Mouse (Mus musculus) liver, embryonic 15.5 days (tissue): Measurements from ENCODE around the gene Clic1. TPM values are rescaled to one million over a fixed set of nuclear protein-coding genes. Genes with fewer than 3 reads are reported as not detected.
"Not testable (repeated sequence)": the region's sequence is repeated elsewhere in the genome, so short reads cannot be mapped to it uniquely, and the experiment has no call there.

Experiments used
- ATAC-seq: fragments of 200-750 bp; cut with Nextera tagmentation; 2 replicates; pipeline ENCODE4 v1.8.0; 2017; ENCODE audit warnings: moderate number of reproducible peaks, mild to moderate bottlenecking, moderate library complexity; ENCODE audit not compliant: insufficient read depth
- H3K27ac ChIP-seq: fragments of 300-500 bp; sonication (generic); replicated peaks from 2 replicates; pipeline ENCODE4 v1.5.1; 2015; ENCODE audit warnings: mild to moderate bottlenecking, inconsistent platforms
- H3K27me3 ChIP-seq: fragments of 300-500 bp; sonication (generic); 2 replicates; pipeline ENCODE4 v1.6.1; 2015; ENCODE audit warnings: mild to moderate bottlenecking, inconsistent platforms
- H3K36me3 ChIP-seq: fragments of 300-500 bp; sonication (generic); replicated peaks from 2 replicates; pipeline ENCODE4 v1.6.1; 2015; ENCODE audit warnings: moderate library complexity, mild to moderate bottlenecking, inconsistent platforms
- H3K4me1 ChIP-seq: fragments of 300-500 bp; sonication (generic); replicated peaks from 2 replicates; pipeline ENCODE4 v1.6.1; 2015; ENCODE audit warnings: inconsistent platforms
- H3K4me2 ChIP-seq: fragments of 300-500 bp; sonication (generic); 2 replicates; pipeline ENCODE4 v1.6.1; 2015; ENCODE audit warnings: moderate library complexity, mild to moderate bottlenecking, inconsistent platforms
- H3K4me3 ChIP-seq: fragments of 300-500 bp; sonication (generic); replicated peaks from 2 replicates; pipeline ENCODE4 v1.5.1; 2015; ENCODE audit warnings: mild to moderate bottlenecking, inconsistent platforms
- H3K9ac ChIP-seq: fragments of 300-500 bp; sonication (generic); 2 replicates; pipeline ENCODE4 v1.6.1; 2015; ENCODE audit warnings: moderate library complexity, mild to moderate bottlenecking, inconsistent platforms
- H3K9me3 ChIP-seq: fragments of 300-500 bp; sonication (generic); replicated peaks from 2 replicates; pipeline ENCODE4 v1.6.1; 2016; ENCODE audit warnings: inconsistent platforms
- WGBS: fragments of 180-500 bp; shearing (Covaris S2); methylation state at CpG from one replicate; pipeline ENCODE4 v1.1.7; 2015; ENCODE audit warnings: mixed read lengths; ENCODE audit not compliant: insufficient replicate concordance; 5-methylcytosine and 5-hydroxymethylcytosine counted together
- polyA plus RNA-seq: library from polyadenylated mRNA; unstranded; fragments of >200 nt; fragmentation: Nextera tagmentation; extraction: Ambion mirVana; gene quantifications from 2 replicates; pipeline ENCODE4 v1.2.1, GENCODE M21; 2015

The Clic1 gene
- 120 and 122 TPM in 2 replicates for polyA plus RNA-seq

DNA sequence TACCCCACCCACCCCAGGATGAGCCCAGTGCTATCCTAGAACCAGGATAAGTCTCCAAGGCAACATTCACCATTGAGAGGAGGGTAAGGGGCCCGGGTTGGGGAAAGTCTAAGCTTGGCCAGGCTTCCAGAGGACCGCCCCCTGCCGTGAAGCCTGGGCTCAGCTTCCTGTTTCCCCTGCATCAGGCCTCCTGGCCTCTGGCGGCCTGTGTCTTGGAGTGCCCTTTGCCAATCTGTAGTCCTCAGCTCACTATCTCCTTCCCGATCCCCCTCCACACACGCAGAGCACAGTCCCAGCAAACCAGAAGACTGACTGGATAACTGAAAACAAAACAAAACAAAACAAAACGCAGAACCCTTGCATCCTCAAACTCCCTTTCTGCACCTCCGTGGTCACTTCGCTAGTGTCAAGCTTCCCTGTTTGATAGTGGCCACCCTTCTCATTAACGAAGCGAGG lies at the start of gene Clic1:
Gene Clic1 (plus strand): TSS at position 406 of the 456 bp plus-strand sequence.
- no peaks in the 10 kb centered on the region for H3K27me3 ChIP-seq
- peak within 1 kb of the TSS; percentile 98 for H3K4me2 ChIP-seq
- peak within 1 kb of the TSS; percentile 72 for H3K4me3 ChIP-seq
- 1% methylated on average over 11 of the region's 11 CpGs for WGBS
- H3K27ac ChIP-seq = peak within 1 kb of the TSS; percentile 91
- peak within 1 kb of the TSS; percentile 87 for H3K9ac ChIP-seq
- peaks cover 27% of the 10 kb centered on the region for H3K36me3 ChIP-seq
- peaks cover 86% of the 10 kb centered on the region for H3K4me1 ChIP-seq
- ATAC-seq = no peak
- no peaks in the 10 kb centered on the region for H3K9me3 ChIP-seq

DNA sequence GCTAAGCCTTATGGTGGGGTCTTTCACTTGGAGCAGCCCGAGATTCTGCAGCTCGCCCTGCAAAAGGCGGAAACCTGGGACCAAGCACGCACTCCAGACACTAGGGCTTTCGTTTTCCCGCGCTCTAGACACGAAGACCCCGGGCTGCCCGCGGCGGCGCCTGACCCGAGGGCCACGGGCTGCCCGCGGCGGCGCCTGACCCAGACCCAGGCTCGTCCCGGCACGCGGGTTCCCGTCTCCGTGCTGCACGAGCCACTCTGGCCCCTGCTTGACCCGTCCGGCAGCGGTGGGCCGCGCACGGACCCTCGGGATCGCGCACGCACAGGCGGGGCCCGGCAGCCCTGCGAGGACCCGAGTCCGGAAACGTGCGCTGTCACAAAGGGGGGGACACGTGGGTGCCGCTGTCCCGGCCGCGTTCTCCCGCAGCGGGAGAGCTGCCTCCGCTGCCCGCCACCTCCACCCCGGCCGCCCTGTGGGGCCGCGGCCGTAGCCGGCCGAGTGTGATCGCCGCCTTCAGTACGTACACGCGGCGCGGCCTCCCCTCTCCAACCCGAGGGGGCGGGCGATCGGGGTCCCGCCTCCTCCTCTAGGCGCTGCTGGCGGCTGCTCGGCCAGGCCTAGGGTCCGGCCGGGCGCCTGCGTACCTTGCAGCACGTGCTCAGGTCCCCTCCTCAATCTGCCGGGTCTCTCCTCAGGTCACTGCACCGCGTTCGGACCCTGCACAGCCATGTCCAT lies 48.9 kb upstream of the Clic1 start, which contains the start of gene Vars:
Gene Vars (plus strand): TSS at position 271 of the 735 bp plus-strand sequence.
- peak; percentile 85 for ATAC-seq
- peaks cover 51% of the 10 kb centered on the region for H3K36me3 ChIP-seq
- under 1% methylated on average over 81 of the region's 83 CpGs for WGBS

DNA sequence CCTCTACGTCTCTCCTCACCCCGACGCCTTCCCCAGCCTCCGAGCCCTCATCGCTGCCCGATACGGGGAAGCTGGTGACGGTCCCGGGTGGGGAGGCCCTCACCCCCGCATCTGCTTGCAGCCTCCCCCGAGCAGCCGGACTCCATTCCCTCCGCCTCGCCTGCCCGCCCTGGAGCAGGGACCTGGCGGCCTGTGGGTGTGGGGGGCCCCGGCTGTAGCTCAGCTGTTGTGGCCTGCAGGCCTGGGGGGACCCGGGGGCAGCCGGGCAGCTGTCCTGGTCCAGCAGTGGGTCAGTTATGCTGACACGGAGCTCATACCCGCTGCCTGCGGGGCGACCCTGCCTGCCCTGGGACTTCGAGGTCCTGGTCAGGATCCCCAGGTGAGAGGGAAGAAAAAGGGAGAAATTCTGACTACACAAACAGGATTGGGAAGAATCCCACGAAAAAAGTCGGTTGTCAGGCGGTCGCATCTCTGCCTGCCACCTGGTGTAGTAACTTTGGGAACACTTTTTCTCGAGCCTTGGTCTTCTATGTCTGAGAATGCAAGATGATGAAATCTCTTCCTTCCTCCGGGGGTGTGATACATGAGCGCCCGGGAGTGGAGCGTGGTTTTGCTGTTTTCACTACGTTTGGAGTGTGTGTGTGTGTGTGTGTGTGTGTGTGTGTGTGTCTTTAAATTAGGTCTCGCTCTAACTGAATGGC lies 48.2 kb upstream of the Clic1 start:
- no peaks in the 10 kb centered on the region for H3K27me3 ChIP-seq
- WGBS = under 1% methylated on average over 35 of the region's 35 CpGs
- peak; percentile 7 for ATAC-seq

More for the DNA sequence above, 48.9 kb upstream of the Clic1 start, which contains the start of gene Vars:
- Histone ChIP-seq H3K27ac (peak within 1 kb of the TSS; percentile 97), H3K9me3 (no peaks in the 10 kb centered on the region), H3K27me3 (no peaks in the 10 kb centered on the region), H3K4me1 (peaks cover 76% of the 10 kb centered on the region), H3K9ac (peak within 1 kb of the TSS; percentile 94), H3K4me3 (peak within 1 kb of the TSS; percentile 77), H3K4me2 (peak within 1 kb of the TSS; percentile 95)

DNA sequence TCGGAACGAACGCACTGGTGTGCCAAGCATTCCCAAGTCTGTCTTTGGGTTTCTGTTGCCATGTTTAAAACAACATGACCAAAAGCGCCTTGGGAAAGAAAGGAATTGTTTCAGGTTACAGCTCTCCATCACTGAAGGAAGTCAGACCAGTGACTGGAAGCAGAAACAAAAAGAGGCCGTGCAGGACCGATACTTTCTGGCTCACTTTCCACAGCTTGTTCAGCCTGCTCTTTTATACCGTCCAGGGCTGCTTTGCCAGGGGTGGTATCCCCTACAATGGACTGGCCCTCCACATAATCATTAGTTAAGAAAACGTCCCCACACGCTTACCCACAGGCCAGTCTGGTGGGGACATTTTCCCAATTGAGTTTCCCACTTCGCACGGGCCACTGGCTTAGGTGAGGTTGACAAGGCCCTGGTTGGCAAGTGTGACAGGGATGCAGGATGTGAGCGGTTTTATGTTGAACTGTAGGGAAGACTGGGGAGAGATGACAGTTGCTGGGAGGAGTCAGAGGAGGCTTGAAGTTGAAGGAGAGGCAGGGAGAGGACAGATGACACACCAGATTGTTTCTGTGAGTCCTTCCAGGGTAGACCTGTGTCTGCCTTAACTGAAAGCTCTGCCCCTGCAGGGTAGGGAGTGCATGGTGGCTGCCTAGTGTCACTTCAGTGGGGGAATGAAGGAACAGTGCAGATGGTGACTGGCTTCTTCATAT lies 47.5 kb upstream of the Clic1 start:
- Histone ChIP-seq H3K36me3 (peaks cover 53% of the 10 kb centered on the region), H3K9me3 (no peaks in the 10 kb centered on the region), H3K4me1 (peaks cover 63% of the 10 kb centered on the region), H3K9ac (peak overlapping the region; percentile 94), H3K27ac (peak overlapping the region; percentile 97), H3K27me3 (no peaks in the 10 kb centered on the region), H3K4me3 (peak overlapping the region; percentile 77), H3K4me2 (peak overlapping the region; percentile 95)
- ATAC-seq = peak; percentile 6; the same call in 1 of the 2 replicates
- 4% methylated on average over 12 of the region's 12 CpGs for WGBS

More for the DNA sequence above, 48.2 kb upstream of the Clic1 start:
- Histone ChIP-seq H3K4me3 (peak overlapping the region; percentile 77), H3K4me1 (peaks cover 70% of the 10 kb centered on the region), H3K9me3 (no peaks in the 10 kb centered on the region), H3K36me3 (peaks cover 53% of the 10 kb centered on the region), H3K27ac (peak overlapping the region; percentile 97), H3K9ac (peak overlapping the region; percentile 94), H3K4me2 (peak overlapping the region; percentile 95)

DNA sequence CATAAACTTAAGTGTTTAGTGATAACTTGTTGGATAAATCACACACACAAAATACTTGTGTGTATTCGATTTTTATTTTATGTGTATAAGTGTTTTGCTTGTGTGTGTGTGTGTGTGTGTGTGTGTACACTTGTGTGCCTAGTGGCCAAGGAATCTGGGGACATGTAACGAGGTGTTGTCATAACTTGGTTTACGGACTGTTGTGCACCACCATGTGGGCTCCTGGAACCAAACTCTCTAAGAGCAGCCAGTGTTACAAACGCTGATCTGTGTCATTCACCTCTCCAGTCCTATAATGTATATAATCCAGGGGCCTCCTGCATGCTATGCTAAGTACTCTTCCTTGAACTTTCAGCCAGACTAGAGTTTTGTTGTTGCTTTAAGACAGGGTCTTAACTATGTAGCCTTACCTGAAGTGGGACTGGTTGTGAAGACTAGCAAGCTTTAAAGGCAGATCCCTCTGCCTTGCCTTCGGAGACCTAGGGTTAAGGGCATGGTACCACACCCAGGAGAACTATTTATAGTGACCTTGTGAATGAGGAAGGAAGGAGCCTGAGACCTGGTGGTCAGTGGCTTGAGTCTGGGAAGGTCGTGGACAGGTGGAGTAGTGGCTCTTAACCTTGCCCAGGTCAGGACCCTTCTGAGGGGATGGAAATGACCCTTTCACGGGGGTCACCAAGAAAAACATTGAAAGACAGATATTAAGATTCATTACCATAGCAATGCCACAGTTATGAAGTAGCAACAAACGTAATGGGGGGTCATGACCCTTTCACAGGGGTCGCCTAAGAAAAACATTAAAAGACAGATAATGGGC lies 46.5 kb upstream of the Clic1 start:
- Histone ChIP-seq H3K9me3 (no peaks in the 10 kb centered on the region), H3K27ac (peak overlapping the region; percentile 97), H3K27me3 (no peaks in the 10 kb centered on the region), H3K4me2 (peak overlapping the region; percentile 95), H3K36me3 (peaks cover 53% of the 10 kb centered on the region), H3K4me1 (peaks cover 54% of the 10 kb centered on the region), H3K4me3 (peak overlapping the region; percentile 77), H3K9ac (peak overlapping the region; percentile 94)
- WGBS = 33% methylated on average over 9 of the region's 9 CpGs
- ATAC-seq = no peak

DNA sequence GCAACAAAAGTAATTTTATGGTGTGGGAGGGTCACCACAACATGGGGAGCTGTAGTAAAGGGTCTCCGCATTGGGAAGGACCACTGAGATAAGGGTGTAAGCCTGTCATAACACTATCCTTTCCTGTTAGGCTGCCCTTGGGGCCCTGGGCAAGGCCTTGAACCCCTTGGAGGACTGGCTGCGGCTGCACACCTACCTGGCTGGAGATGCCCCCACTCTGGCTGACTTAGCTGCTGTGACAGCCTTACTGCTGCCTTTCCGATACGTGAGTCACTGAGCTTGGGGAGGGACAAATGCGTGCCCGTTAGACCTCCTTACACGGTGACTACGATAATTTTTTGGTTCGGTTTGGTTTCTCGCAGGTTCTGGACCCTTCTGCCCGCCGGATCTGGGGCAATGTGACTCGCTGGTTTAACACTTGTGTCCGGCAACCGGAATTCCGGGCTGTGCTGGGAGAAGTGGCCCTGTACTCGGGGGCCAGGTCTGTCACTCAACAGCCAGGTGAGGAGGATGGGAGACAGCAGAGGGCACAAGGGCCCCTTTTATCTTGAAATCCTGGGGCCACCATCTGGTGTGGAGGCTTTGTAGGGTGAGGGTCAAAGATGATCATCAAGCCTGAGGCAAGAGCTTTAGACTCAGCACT lies 45.6 kb upstream of the Clic1 start:
- Histone ChIP-seq H3K27me3 (no peaks in the 10 kb centered on the region), H3K27ac (no peak overlapping the region), H3K4me1 (peaks cover 44% of the 10 kb centered on the region), H3K9me3 (no peaks in the 10 kb centered on the region), H3K4me3 (no peak overlapping the region), H3K36me3 (peaks cover 53% of the 10 kb centered on the region), H3K9ac (no peak overlapping the region; the same call in 1 of the 2 replicates), H3K4me2 (peak overlapping the region; percentile 95)
- no peak for ATAC-seq
- WGBS = 88% methylated on average over 17 of the region's 17 CpGs

DNA sequence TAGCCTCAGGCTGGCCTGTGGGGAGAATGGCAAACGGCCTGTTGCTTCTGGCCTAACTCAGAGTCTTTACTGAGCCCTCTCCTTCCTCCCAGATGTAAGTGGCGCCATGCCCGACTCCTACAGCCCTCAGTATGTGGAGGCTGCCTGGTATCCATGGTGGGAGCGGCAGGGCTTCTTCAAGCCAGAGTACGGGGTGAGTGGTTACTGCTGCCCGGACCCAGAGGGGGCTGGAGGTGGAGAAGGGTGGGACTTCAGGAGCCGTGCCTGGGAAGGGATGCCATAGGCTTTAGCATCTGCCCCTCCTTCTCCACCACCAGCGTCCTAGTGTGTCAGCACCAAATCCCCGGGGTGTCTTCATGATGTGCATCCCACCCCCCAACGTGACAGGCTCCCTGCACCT lies 44.6 kb upstream of the Clic1 start:
- no peaks in the 10 kb centered on the region for H3K27me3 ChIP-seq
- peaks cover 36% of the 10 kb centered on the region for H3K4me1 ChIP-seq
- H3K4me2 ChIP-seq = no peak overlapping the region
- H3K9ac ChIP-seq = no peak overlapping the region
- no peak for ATAC-seq
- no peak overlapping the region; the same call in 1 of the 2 replicates for H3K27ac ChIP-seq
- H3K9me3 ChIP-seq = no peaks in the 10 kb centered on the region
- 88% methylated on average over 10 of the region's 10 CpGs for WGBS
- H3K4me3 ChIP-seq = no peak overlapping the region
- peaks cover 61% of the 10 kb centered on the region for H3K36me3 ChIP-seq

DNA sequence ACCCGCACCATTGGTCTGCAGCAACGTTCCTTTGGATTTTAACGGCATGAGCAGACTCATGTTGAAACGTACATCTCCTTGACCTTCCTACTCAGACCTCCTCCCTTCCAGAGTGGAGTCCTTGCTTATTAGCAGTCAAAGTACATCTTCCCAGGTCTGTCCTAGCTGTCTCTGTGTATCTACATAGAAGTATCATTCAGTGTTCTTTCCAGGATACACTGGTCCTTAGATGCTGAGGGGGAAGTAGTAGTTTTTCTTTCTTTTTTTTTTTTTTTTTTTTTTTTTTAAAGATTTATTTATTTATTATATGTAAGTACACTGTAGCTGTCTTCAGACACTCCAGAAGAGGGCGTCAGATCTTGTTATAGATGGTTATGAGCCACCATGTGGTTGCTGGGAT lies 43.9 kb upstream of the Clic1 start:
- not testable (repeated sequence) for H3K9me3 ChIP-seq, H3K4me2 ChIP-seq, H3K4me3 ChIP-seq, H3K27ac ChIP-seq, ATAC-seq, H3K9ac ChIP-seq, H3K27me3 ChIP-seq
- peaks cover 69% of the 10 kb centered on the region for H3K36me3 ChIP-seq
- H3K4me1 ChIP-seq = peaks cover 36% of the 10 kb centered on the region
- WGBS = 88% methylated on average over 5 of the region's 5 CpGs

DNA sequence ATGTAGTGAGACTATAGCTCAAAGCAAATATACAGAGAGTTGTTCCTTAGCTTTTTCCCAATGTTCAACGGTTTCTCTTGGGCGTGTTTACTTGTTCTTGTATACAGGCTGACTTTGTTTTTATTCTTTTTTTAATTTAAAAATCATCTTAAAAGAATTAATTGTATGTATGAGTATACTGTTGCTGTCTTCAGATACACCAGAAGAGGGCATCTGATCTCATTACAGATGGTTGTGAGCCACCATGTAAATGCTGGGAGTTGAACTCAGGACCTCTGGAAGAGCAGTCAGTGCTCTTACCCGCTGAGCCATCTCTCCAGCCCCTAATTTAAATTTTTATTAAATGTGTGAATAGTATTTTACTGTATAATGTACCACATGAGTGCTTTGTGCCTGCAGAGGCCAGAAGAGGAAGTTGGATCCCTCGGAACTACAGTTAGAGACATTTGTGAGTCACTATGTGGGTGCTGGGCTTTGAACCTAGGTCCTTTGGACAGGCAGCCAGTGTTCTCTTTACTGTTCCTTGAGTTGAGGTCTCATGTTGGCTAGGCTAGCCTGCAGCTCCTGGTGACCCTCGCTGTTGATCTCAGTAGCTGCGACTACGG lies 42.3 kb upstream of the Clic1 start:
- H3K36me3 ChIP-seq = peaks cover 85% of the 10 kb centered on the region
- peaks cover 25% of the 10 kb centered on the region for H3K4me1 ChIP-seq
- no peak overlapping the region for H3K27ac ChIP-seq
- no peak overlapping the region for H3K4me3 ChIP-seq
- 81% methylated on average over 7 of the region's 7 CpGs for WGBS
- no peak for ATAC-seq
- no peak overlapping the region for H3K9ac ChIP-seq
- no peaks in the 10 kb centered on the region for H3K27me3 ChIP-seq
- H3K4me2 ChIP-seq = no peak overlapping the region
- no peaks in the 10 kb centered on the region for H3K9me3 ChIP-seq
